Mouse (Mus musculus) A20 (cell line): ENCODE data around the gene Uhrf1bp1l.
A peak's percentile ranks its signal among the peaks of the same experiment; 100 is the strongest.

ENCODE experiments used
- DNase-seq: peaks from one replicate; pipeline ENCODE4 v3.0.0-alpha.2; 2011; ENCODE audit warnings: low read depth, low spot score

Gene Uhrf1bp1l

DNA sequence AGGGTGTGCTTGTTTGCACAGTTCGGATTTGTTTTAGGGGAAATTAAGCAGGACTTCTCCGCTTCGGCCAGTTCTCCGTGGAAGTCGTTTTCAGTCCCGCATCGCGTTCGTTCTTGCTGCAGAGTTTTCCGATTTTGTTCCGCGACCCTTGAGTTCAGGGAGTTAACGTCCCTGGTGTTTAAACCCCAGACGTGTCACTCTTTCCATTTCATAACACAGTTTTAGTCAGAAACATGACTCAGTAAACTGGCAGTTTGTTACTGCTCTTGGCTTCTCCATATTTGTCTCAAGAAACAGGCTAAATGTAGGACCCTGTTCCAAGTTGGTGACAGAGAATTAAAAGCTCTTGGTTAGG is 852 bp downstream of the Uhrf1bp1l start:
- DNase-seq = no peak

DNA sequence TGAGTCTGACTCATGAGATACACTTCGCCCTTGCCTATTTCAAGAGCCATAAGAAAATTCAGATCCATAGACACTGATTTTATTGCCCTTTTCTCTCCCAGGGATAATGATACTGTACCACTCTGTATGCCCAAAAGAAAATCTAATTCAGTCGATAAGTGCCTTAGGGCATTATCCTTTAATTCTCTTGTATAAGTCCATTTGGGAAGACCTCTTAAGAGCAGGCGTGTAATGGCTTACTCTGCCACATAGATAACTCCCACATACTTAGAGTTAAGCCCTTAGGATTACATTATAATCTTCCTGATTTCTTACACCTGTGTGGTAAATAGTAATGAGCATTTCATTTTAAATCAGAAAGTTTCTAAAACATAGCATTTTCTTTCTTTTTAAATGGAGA is 1.8 kb downstream of the Uhrf1bp1l start:
- no peak for DNase-seq

DNA sequence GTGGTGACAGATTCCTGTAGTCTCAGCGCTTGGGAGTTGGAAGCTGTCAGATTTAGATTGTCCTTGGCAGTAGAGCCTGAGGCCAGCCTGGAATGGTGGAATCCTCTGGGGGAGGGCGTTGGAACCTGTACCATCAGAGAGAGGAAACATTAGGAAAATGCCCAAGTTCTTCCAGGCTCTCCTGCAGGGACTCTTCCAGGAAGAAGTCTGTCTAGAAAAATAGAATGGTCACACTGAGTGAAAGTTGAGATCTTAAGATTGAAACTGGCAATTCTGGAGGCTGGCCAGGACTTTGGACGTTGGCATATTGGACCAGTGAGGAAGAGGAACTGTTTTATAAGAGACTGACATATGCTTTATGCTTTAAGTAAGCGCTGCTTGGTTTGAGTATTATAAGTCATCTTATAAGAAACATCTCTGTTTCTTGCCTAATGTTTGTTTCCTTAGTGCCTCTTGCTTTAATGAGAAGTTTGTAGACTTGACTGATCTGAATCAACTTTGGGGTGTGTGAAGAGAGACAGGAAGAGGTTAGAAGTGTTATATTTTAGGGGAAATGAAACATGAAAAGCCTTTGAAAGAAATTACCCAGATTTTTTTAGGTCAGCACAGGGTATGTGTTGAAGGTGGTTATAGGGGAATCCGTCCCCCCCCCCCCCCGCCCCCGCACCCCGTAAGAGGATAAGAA is 2.6 kb downstream of the Uhrf1bp1l start:
- DNase-seq = peak; percentile 55

DNA sequence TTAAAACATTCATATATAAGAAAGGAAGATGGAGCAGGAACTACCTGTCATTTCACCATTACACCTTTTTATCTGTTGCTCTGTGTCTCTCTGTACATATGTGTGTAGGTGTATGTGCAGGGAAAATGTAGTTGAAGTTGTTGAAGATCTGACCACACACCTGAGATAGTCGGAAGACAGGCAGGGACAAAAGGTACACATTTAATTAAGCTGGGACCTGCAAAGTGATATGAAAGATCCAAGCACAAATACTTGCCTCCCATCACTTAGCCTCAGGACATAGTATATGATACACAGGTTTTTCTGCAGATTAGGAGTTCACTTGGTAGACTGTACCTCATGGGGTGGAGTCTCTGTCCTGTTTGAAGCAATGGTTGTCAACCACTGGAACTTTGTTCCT is 3.1 kb downstream of the Uhrf1bp1l start:
- DNase-seq = no peak

DNA sequence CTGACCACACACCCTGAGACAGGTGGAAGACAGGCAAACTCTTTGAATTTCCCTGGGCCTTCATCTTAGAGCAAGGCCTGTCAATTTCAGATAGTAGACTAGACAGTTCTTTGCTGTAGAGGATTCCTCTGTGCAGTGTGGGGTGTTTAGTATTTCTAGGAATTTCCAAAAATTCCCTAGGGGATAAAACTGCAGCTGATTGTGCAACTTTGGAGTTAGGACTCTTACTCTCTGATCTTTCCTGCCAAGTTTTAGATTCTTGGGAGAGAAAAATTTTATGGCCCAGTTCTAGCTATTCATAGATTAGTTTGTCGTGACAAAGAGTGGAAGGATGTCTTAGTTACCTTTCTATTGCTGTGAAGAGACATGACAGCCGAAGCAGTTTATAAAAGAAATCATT is 3.8 kb downstream of the Uhrf1bp1l start:
- no peak for DNase-seq

DNA sequence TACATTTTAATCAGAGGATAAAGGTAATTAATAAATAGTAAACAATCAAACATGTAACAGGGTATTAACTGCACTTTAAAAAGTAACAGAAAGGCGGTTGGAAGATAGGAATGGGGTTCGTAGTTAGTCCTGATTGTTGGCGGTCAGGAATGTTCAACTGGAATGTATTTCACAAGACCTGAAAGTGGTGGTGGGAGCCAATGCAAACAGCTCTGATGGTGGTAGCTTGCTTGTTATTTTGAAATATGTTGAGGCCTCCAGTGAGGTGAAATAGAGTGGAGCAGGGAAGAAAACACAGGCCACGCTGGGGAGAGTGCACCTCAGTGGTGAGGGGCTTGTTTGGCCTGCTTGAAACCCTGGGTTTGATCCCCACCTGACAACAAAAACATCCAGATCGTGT is 6.3 kb downstream of the Uhrf1bp1l start:
- DNase-seq = no peak

DNA sequence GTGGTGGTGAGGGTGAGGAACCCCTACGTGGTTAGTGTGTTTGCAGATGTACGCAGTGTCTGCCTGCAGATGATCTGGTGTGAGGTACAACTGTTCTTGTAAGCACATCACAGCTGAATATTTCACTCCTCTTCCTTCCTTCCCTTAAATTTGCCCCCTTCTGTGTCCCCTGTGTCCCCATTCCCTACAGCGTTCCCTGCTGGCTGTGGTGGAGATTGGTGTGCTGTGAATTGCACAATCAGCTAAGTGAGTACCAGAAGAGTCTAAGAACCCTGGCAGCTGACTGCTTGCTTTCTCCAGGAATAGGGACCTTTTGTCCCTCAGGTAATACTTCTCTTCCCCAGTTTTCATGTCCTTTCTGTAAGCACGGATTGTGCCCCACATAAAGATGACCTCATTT is 10.4 kb downstream of the Uhrf1bp1l start:
- no peak for DNase-seq

DNA sequence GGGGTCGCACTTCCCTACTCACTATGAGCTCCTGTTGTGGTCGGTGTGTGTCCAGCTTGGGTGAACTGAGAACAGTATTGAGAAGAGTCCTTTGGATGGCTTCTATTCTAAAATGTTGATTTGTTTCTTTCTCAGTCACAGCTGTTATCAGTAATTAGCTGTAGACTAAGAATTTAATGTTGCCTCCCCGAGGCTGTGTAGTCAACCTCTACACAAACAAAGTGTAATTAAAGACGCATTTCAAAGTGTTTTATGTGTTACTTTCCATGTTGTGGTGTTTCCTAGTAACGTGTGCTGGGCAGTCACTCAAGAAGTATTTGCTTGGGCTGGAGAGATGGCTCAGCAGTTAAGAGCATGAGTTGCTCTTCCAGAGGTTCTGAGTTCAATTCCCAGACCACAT is 16.0 kb downstream of the Uhrf1bp1l start:
- no peak for DNase-seq

DNA sequence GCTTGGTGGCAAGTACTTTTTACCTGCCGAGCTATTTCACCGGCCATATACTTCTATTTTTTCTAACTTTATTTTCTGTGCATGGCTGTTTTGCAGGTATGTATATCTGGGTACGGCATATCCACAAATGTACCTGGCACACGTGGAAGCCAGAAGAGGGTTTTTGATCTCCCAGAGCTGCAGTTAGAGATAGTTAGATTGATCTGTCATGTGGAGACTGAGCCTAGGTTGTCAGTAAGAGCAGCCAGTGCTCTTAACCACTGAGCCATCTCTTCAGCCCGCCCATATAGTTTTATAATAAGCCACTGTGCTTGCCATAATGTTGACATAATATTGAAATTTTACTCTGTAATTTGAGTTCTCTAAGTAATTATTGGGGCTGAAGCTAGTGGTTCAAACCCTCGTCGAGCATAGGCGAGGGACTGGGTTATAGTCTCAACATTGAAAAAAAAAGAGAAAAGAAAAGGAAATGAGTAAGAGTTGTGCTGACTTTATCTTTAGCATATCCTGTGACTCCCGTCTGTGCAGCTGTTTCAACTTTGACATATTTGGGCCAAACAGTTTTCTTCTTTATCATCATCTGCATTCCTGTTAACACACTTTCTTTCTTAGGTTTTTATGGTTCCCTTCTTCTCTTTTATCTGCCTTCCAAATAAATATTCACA is 19.8 kb downstream of the Uhrf1bp1l start:
- DNase-seq = peak; percentile 61

DNA sequence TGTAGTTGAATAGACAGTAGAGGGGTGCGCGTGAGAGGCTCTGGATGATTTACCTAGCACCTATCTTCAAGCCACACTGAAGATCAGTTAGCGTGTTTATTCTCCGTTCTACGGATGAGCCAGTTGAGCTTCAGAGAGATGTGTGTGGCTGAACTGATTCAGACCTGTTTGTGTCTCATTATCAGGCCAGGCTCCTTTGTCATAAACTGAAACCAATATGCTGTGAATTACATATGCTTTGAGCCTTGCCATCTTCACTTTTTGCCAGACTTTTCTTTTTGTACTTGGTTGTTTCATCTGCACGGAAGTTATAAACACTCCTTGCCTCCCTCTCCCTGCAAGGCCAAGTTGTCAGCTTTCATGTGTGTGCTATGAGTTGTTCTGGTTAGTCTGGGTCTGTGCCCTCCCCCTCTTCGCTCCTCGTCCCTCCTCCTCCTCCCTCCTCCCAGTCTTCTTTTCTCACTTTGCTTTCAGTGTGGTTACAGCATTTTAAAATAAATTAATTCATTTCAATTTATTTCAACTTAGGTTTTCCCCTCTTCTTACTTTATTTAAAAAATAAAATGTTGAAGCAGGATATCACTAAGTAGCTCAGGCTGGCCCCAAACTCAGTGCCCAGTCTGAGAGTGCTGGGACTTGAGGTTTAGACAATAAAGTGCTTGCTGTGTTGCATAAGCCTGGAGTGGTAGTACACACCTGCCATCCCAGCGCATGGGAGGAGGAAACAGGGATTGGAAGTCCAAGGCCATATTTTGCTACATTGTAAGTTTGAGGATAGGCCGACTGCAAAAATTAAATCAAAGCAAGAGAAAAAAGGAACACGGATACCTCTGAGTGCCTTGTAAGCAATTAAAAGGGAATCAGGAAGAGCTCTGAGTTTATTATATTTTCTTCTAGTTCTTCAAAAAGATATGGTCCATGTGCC is 21.3 kb downstream of the Uhrf1bp1l start:
- DNase-seq = no peak

DNA sequence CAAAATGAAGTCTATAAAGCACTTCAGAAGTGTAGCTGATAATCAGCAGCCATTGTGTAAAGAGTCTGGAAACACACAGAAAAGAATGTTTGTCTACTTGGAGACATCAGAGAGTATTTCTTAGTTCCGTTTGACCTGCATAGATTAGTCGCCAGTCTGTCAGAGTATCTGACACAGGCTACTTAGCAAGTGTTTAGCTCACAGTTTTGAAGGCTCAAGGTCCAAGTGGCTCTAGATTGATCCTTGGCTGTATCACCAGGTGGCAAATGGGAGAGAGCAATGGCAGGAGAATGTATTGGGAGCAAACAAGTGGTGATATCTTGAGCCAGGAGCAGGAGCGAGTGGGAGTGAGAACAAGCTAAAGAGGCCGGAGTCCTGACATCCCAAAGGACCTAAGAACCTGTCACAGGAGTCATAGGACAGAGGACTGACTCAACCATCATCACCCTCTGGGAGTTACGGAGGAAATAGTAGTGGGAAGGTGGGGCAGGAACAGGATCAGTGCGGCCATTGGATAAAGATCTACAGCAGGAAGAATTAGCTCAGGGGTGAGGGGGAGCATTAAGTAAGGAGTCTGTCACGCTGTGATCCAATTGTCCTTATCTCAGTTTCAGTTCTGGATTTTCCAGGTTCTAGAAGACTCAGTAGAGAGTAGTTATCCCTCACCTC is 23.7 kb downstream of the Uhrf1bp1l start:
- DNase-seq = no peak

DNA sequence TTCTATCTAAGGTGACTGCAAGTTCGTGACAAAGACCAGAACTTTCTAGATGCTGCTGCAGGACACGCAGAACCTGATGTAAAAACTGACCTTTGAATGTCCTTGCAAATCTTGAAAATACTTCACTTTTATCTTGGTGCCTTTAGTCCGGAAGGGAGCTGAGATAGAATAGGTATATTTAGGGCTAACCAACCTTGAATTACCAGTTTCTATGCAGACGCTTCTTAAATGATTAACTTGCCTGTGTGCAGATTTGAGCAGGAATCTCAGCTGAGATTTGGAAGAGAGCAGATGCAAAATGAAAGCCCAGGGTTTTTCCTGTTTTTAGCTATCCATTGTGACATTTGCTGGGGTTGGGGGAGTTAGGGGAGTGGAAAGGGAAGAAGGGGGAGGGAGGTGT is 24.3 kb downstream of the Uhrf1bp1l start:
- no peak for DNase-seq

DNA sequence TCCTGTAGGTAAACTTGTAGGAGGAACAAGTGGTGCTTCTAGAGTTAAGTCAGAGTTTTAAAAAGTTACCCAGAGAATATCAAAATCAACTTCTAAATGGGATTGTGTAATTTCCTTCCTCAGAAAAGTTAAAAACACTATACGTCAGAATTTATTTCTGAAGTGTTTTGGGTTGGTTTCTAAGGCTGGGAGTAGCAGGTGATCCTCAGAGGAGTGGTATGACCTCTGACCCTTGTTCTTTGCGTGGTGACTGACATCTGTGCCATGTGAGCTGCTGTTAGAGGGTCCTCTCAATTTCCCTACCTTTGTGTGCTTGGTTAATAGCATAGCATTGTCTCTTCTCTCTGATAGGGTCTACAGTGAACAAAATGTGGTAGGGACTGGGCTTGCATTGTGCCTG is 27.1 kb downstream of the Uhrf1bp1l start:
- DNase-seq = no peak

DNA sequence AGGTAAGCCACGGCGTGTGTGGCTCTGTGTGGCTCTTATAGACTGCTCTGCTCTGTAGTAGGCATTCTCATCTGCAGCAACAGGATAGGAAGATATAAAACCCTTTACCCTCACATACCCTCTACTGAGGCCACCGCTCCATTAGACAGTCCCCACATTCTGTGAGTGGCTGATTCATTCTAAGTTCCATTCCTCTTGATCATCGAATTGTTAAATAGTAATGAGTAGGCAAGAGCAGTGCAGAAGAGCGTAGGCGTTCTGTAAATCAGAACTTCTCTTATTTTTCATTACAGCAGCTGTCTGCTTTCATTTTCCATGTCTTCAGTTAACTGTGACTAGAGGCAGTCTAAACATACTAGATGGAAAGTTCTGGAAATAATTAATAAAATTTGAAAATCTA is 31.2 kb downstream of the Uhrf1bp1l start:
- no peak for DNase-seq

DNA sequence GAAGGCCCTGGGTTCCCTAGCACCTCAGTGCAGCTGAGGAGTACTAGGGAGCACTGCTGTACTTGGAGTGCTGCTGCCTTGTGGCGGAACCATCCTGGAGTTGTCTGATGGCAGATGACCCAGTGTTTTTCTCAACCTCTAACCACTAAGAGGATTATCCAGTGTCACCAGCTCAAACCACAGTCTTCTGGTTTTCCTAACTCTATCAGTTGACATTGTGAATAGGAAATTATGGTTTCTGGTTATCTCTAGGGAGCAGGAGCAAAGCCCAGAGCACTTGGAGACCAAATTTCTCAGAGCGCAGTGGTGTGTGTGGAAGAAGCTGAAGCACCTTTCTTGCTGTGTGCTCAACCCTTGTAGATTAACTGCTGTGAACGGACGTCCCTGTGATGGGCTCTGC is 47.1 kb downstream of the Uhrf1bp1l start:
- DNase-seq = no peak

DNA sequence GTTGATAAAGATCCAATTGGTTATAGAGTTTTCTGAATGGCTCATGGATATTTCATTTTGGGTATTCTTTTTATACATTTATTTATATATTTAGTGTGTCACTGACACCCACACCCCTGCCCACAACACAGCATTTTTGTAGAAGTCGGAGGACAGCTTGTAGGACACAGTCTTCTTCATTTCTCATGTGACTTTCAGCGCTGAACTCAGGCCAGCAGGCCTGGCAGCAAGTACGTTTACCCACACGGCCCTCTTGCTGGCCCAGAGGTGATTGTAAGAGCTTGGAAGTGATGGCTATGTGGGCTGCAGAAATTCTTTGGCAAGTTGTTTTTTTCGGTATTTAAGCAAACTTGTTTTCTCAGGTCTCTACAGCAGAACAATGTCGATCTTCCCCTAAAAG is 49.3 kb downstream of the Uhrf1bp1l start:
- no peak for DNase-seq

DNA sequence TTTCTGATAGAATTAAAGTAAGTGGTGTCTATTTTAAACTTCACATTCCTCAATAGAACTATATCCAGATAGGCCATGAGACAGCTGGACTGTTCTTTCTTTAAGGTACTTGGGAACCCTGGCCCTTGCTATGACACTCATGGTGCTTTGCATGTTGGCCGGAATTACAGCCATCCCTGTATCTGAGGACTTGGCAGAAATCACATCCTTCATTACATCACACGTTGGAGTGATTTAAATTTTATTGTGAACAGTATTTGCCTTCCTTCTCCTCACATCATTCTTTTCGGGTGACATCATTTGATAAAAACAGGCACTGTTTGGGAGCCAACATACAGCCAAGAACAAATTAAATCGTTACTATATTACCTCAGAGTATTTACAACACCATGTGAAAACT is 74.4 kb downstream of the Uhrf1bp1l start:
- no peak for DNase-seq

DNA sequence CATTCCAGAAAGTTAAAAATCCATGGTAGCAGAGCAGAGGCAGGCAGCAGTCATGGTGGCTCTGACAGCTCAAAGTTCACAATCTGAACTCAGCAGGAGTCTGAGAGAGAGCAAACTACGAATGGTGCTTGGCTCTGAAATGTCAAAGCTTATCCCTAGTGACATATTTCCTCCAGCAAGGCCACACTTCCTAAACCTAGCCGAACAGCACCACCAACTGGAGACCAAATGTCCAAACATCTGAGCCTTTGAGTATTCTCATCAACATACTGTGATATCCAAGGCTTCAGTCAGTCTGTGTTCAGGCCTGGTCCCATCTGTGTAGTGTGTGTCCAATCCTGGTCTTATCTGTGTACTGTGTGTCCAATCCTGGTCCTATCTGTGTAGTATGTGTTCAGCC is 79.1 kb downstream of the Uhrf1bp1l start:
- DNase-seq = peak; percentile 58

DNA sequence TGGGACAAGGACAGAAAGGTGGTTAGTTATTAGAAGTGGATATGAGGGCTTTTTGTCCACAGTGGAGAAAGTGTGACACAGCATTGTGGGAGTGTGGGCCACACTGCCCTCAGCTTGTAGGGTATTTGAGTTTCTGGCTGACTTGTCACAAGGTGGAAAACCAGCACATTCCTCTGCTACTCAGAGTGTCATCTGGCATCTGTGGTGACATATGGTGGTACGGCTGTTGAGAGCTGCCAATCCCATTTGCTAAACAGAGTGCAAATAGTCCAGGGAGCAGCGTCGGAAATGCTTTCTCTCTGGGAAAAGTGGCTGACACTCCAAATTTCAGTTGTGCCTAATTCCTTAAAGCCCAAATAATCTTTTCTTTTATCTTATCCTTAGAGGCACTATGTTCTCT is 82.1 kb downstream of the Uhrf1bp1l start:
- no peak for DNase-seq

DNA sequence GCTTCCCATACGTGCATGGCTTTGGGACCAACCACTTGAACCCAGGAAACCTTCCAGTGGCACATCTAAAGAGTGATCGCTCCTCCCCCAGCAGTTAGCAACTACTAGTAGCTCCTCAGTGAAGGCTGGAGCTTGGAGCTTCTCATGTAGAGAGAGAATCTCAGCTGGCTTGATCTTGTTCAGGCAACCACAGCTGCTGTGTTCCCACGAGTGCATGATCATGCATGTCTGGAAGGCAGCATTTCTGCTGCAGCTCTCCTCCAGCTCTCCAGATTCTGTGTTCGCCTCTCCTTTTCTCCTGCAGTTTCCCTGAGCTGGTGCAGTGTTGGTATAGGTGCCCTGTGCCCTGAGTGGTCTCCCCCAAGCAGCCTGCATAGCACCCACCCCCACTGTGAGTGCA is 87.5 kb downstream of the Uhrf1bp1l start:
- no peak for DNase-seq

DNA sequence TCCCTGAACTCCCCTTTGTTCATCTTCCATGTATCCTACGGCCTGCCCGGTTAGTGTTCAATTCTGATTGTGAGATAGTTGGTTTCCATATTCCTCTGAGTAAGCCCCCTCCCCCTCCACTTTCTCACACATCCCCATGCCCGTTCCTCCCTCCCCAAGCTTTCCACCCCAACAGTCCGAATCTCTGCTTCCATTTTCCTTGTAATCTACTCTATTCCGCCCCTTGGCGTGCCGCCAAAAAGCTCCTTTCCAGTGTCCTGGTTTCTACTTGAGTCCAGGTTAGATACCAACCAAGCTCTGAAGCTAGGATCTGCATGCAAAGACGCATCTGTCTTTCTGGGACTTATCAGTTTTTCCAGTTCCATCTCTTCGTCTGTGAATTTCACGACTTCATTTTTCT is 88.4 kb downstream of the Uhrf1bp1l start:
- DNase-seq = no peak

DNA sequence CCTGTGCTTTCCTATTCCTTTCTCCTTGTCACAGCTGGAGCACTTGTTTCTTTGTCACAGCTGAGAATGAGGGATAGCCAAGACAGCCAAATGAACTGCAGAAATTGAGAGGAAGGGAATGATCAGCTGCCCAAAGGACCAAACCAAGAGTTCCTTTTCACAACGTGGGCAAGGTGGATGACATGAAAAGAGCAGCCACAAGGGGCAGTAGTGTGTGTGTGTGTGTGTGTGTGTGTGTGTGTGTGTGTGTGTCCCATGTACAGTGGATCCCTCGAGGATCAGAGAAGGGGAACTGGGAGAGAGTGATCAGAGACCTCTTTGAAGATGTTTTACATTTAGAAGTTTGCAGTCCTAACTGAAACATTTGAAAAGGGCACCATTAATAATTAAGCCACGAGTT is 92.7 kb downstream of the Uhrf1bp1l start:
- no peak for DNase-seq
